Mouse (Mus musculus) kidney, adult 2 months (tissue): ENCODE data around the gene Abcd3. TPM values are rescaled to one million over a fixed set of nuclear protein-coding genes. Genes with fewer than 3 reads are reported as not detected.

Experiments
- DNase-seq: peaks from one replicate; pipeline ENCODE4 v3.0.0; 2021
- H3K27ac ChIP-seq: fragments of 200-500 bp; 2 replicates; pipeline ENCODE4 v1.5.1; 2012; ENCODE audit warnings: low read depth, low read length, control low read depth, inconsistent platforms; ENCODE audit not compliant: insufficient read depth
- H3K27me3 ChIP-seq: fragments of 200-500 bp; replicated peaks from 2 replicates; pipeline ENCODE4 v1.6.1; 2012; ENCODE audit warnings: mild to moderate bottlenecking, moderate library complexity, low read length, inconsistent platforms; ENCODE audit not compliant: control insufficient read depth, insufficient read depth
- H3K36me3 ChIP-seq: fragments of 200-500 bp; 2 replicates; pipeline ENCODE4 v1.6.1; 2012; ENCODE audit warnings: mild to moderate bottlenecking, moderate library complexity, low read length, inconsistent platforms; ENCODE audit not compliant: control insufficient read depth, insufficient read depth
- H3K4me1 ChIP-seq: fragments of 200-500 bp; 2 replicates; pipeline ENCODE4 v1.6.1; 2011; ENCODE audit warnings: low read length; ENCODE audit not compliant: control insufficient read depth, insufficient read depth
- H3K4me3 ChIP-seq: fragments of 200-500 bp; 2 replicates; pipeline ENCODE4 v1.5.1; 2011; ENCODE audit warnings: mild to moderate bottlenecking, low read depth, low read length, control low read depth; ENCODE audit not compliant: insufficient read depth
- CTCF ChIP-seq: fragments of 200-500 bp; conservative IDR thresholded peaks from 2 replicates; pipeline ENCODE4 v1.5.1; 2011; ENCODE audit warnings: low read depth, mild to moderate bottlenecking, control low read depth, low read length, moderate library complexity, mixed read lengths; ENCODE audit not compliant: insufficient read depth, insufficient read length
- POLR2A ChIP-seq: fragments of 200-500 bp; IDR thresholded peaks from one replicate; pipeline ENCODE4 v1.6.1; 2011; ENCODE audit warnings: low read depth, low read length, control low read depth
- WGBS: fragments of 180-500 bp; shearing (Covaris S2); methylation state at CpG from one replicate; pipeline ENCODE4 v1.1.7; 2018; 5-methylcytosine and 5-hydroxymethylcytosine counted together
- polyA plus RNA-seq: library from polyadenylated mRNA; depleted of rRNA; stranded (reverse); fragments of >200 nt; gene quantifications from 2 replicates; pipeline ENCODE4 v1.2.3, GENCODE M21; 2012

Gene Abcd3
- polyA plus RNA-seq, 1 experiment = 48.2 TPM

DNA sequence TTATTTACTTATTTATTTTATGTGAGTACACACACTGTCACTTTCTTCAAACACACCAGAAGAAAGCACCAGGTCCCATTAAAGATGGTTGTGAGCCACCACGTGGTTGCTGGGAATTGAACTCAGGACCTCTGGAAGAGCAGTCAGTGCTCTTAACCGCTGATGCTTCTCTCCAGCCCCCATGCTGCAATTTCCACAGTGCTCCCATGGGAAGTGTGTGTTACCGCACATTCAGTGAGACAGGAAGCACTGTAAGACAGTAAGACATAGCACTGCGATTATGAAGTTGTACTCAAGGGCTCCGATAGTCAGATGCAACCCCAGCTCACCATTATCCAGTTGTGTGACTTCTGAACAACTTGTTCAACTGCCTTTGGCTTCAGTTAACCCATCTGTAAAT, 98.6 kb downstream of the Abcd3 start:
- no peak for DNase-seq
- WGBS = 75% methylated on average over 5 of the region's 5 CpGs
- no peak for TF ChIP-seq CTCF
- no peak for TF ChIP-seq POLR2A
- H3K36me3 ChIP-seq = no peaks in the 10 kb centered on the region
- peaks cover 20% of the 10 kb centered on the region for H3K4me1 ChIP-seq
- H3K27me3 ChIP-seq = no peaks in the 10 kb centered on the region
- no peak overlapping the region for H3K4me3 ChIP-seq
- H3K27ac ChIP-seq = no peak overlapping the region

DNA sequence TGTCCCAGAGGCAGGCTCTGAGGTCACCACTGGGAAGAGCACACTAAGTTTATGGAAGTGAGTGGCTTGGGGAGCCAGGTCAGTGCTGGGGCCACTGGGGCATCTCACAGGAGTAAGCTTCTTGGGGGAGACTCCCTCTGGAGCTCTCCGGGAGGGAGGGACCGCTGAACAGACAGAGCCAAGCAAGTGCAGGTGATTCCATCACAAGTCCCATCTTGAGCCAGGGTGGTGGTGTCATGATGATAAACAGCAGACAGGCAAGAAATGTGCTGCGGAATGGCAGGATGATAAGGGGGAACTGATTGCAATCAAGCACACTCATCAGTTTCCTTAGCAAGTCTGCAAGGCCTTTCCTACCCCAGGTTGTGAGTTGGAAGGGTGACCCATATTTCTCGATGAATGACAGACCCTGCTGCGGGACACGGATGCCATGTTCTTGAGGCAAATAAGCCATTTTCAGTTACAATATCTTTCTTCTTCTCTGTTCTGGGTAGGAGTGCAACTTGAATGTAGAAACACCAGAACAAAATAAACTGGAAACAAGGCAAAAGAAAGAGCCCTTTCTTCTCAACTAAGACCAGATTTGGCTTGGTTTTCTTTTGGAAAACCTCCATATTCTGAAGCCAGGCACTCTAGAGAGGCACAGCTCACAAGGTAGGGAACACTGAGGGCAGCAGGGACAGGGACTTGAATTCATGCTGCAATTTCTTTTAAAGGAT, 99.2 kb downstream of the Abcd3 start:
- TF ChIP-seq CTCF = no peak
- no peak for TF ChIP-seq POLR2A
- no peak for DNase-seq

DNA sequence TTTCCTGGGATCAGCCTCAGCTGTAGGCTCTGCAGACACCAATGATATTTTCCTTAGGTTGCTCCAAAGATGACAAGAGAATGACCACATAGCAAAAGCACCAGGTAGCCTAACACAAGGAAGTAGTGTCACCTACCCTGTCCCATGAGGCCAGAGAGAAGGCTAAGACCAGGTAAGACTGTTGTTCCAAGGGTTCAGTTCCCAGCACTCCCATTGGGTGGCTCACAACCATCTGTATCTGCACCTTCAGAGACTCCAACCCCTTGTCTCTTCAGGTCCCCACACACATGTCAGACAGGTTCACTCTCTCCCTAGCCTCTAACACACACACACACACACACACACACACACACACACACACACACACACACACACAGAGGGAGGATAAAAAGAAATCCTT, 99.8 kb downstream of the Abcd3 start:
- Histone ChIP-seq H3K27me3 (no peaks in the 10 kb centered on the region), H3K4me1 (peaks cover 16% of the 10 kb centered on the region), H3K4me3 (no peak overlapping the region), H3K36me3 (no peaks in the 10 kb centered on the region), H3K27ac (no peak overlapping the region)
- DNase-seq = no peak
- TF ChIP-seq CTCF (no peak), POLR2A (no peak)

More for the DNA sequence above, 99.2 kb downstream of the Abcd3 start:
- Histone ChIP-seq H3K36me3 (no peaks in the 10 kb centered on the region), H3K4me3 (no peak overlapping the region), H3K27ac (no peak overlapping the region), H3K27me3 (no peaks in the 10 kb centered on the region), H3K4me1 (peaks cover 16% of the 10 kb centered on the region)
- 97% methylated on average over 6 of the region's 6 CpGs for WGBS

GRCm38 (mm10) chr3:121714461-121714860, 100.6 kb downstream of the Abcd3 start:
- H3K36me3 ChIP-seq = no peaks in the 10 kb centered on the region
- H3K27me3 ChIP-seq = no peaks in the 10 kb centered on the region
- H3K4me1 ChIP-seq = peaks cover 16% of the 10 kb centered on the region
- 66% methylated on average over 2 of the region's 2 CpGs for WGBS
- TF ChIP-seq CTCF = no peak
- TF ChIP-seq POLR2A = no peak
- H3K4me3 ChIP-seq = no peak overlapping the region
- peak overlapping the region; percentile 27; the same call in 1 of the 2 replicates for H3K27ac ChIP-seq
- peak; percentile 58 for DNase-seq

GRCm38 (mm10) chr3:121713816-121714215, 101.3 kb downstream of the Abcd3 start:
- Histone ChIP-seq H3K4me1 (peaks cover 16% of the 10 kb centered on the region), H3K4me3 (no peak overlapping the region), H3K27me3 (no peaks in the 10 kb centered on the region), H3K27ac (no peak overlapping the region; the same call in 1 of the 2 replicates), H3K36me3 (no peaks in the 10 kb centered on the region)
- TF ChIP-seq POLR2A = no peak
- TF ChIP-seq CTCF = no peak
- peak; percentile 69 for DNase-seq
- 46% methylated on average over 8 of the region's 8 CpGs for WGBS

- WGBS = 36% methylated on average over 17 of the region's 17 CpGs
- H3K4me3 ChIP-seq = no peak overlapping the region
- no peak for TF ChIP-seq POLR2A
- TF ChIP-seq CTCF = no peak
- no peaks in the 10 kb centered on the region for H3K27me3 ChIP-seq
- H3K4me1 ChIP-seq = peaks cover 16% of the 10 kb centered on the region
- no peak for DNase-seq
- no peaks in the 10 kb centered on the region for H3K36me3 ChIP-seq
- no peak overlapping the region for H3K27ac ChIP-seq
These were observed 101.9 kb downstream of the Abcd3 start for GRCm38 (mm10) chr3:121713151-121713701.

DNA sequence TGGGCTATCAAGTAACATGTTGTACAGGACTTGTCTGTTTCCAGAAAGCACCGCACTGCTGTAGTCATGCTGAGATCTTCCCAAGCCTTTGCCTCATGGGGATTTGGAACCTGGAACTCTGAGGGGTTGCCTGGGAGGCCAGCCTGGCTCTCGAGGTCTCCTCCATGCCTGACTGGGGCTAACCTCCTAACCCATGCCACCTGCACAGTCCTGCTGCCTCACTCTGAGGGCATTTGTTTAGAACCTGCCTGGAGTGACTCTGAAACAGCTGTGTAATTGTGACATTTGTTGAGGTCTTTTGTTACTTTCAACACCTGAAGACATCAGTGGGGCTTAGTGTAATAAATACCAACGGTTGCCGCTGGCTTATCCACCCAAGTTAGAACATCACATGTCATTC, 102.9 kb downstream of the Abcd3 start:
- WGBS = 81% methylated on average over 4 of the region's 4 CpGs
- no peak for DNase-seq
- Histone ChIP-seq H3K36me3 (no peaks in the 10 kb centered on the region), H3K4me1 (peaks cover 16% of the 10 kb centered on the region), H3K27me3 (no peaks in the 10 kb centered on the region), H3K27ac (no peak overlapping the region), H3K4me3 (no peak overlapping the region)
- no peak for TF ChIP-seq CTCF
- TF ChIP-seq POLR2A = no peak
